Mouse (Mus musculus) olfactory bulb, adult 2 months (tissue): ENCODE data around the gene Hcar1.

ENCODE experiments used
- CTCF ChIP-seq: fragments of 200-500 bp; IDR thresholded peaks from 2 replicates; pipeline ENCODE4 v1.5.1; 2012; ENCODE audit warnings: low read depth, mild to moderate bottlenecking, low read length, moderate library complexity; ENCODE audit not compliant: insufficient read depth
- POLR2A ChIP-seq: fragments of 200-500 bp; IDR thresholded peaks from 2 replicates; pipeline ENCODE4 v1.6.1; 2012; ENCODE audit warnings: mild to moderate bottlenecking, low read depth, low read length, moderate library complexity; ENCODE audit not compliant: insufficient read depth

- no peak for TF ChIP-seq CTCF
- TF ChIP-seq POLR2A = no peak
Observed at GRCm38 (mm10) chr5:123896395-123896794, 16.6 kb upstream of the Hcar1 start.
